Mouse (Mus musculus): ENCODE data around the gene Msh4. TPM values are rescaled to one million over a fixed set of nuclear protein-coding genes. Genes with fewer than 3 reads are reported as not detected.
"Not testable (repeated sequence)": the region's sequence is repeated elsewhere in the genome, so short reads cannot be mapped to it uniquely, and the experiment has no call there.

Msh4 gene
- total RNA-seq, 2 experiments from 2014 or later = not detected

GRCm38 (mm10) chr3:153911882-153912440 lies 6.0 kb upstream of the Msh4 start:
- no peak for DNase-seq (ENCODE audit: low spot score in 2 of 2)

- no peak for DNase-seq (ENCODE audit: low spot score in 2 of 2)
These were observed 5.4 kb upstream of the Msh4 start for GRCm38 (mm10) chr3:153911197-153911881.

- DNase-seq (ENCODE audit: low spot score in 2 of 2) = no peak
These were observed 4.6 kb upstream of the Msh4 start for GRCm38 (mm10) chr3:153910489-153910888.

- DNase-seq (ENCODE audit: low spot score in 2 of 2) = no peak
These were observed 3.0 kb upstream of the Msh4 start for GRCm38 (mm10) chr3:153908919-153909318.

- DNase-seq (ENCODE audit: low spot score in 2 of 2) = peak in 1 of 2 experiments; percentile 25
These were observed 445 bp downstream of the Msh4 start for GRCm38 (mm10) chr3:153905251-153906135.

GRCm38 (mm10) chr3:153904586-153904985 lies 1.4 kb downstream of the Msh4 start:
- DNase-seq (ENCODE audit: low spot score in 2 of 2) = peak; percentile 31

GRCm38 (mm10) chr3:153902595-153902994 lies 3.3 kb downstream of the Msh4 start:
- no peak for DNase-seq (ENCODE audit: low spot score in 2 of 2)

- no peak for DNase-seq (ENCODE audit: low spot score in 2 of 2)
These were observed 4.0 kb downstream of the Msh4 start for GRCm38 (mm10) chr3:153901904-153902303.

- DNase-seq (ENCODE audit: low spot score in 2 of 2) = no peak
These were observed 8.7 kb downstream of the Msh4 start for GRCm38 (mm10) chr3:153897216-153897615.

GRCm38 (mm10) chr3:153895454-153895853 lies 10.5 kb downstream of the Msh4 start:
- DNase-seq (ENCODE audit: low spot score in 2 of 2) = no peak

GRCm38 (mm10) chr3:153889188-153889781 lies 16.7 kb downstream of the Msh4 start:
- DNase-seq (ENCODE audit: low spot score in 2 of 2) = no peak

GRCm38 (mm10) chr3:153888141-153888540 lies 17.8 kb downstream of the Msh4 start:
- no peak for DNase-seq (ENCODE audit: low spot score in 2 of 2)

- no peak for DNase-seq (ENCODE audit: low spot score in 2 of 2)
These were observed 19.6 kb downstream of the Msh4 start for GRCm38 (mm10) chr3:153886296-153886695.

- no peak for DNase-seq (ENCODE audit: low spot score in 2 of 2)
These were observed 34.5 kb downstream of the Msh4 start for GRCm38 (mm10) chr3:153871396-153871795.

- DNase-seq (ENCODE audit: low spot score in 2 of 2) = no peak
These were observed 38.5 kb downstream of the Msh4 start for GRCm38 (mm10) chr3:153867149-153868136.

- DNase-seq (ENCODE audit: low spot score in 2 of 2) = no peak
These were observed 41.1 kb downstream of the Msh4 start for GRCm38 (mm10) chr3:153864636-153865429.

GRCm38 (mm10) chr3:153863816-153864215 lies 42.1 kb downstream of the Msh4 start:
- no peak for DNase-seq (ENCODE audit: low spot score in 2 of 2)

GRCm38 (mm10) chr3:153860392-153860791 lies 45.5 kb downstream of the Msh4 start:
- DNase-seq (ENCODE audit: low spot score in 2 of 2) = not testable (repeated sequence)

GRCm38 (mm10) chr3:153858350-153859001 lies 47.5 kb downstream of the Msh4 start:
- DNase-seq (ENCODE audit: low spot score in 2 of 2) = no peak

All from adrenal gland, adult 18-20 months (tissue).